Mouse (Mus musculus) erythroblast, embryonic 14.5 days (primary cell): Measurements from ENCODE around the gene Ncf2. TPM values are rescaled to one million over a fixed set of nuclear protein-coding genes. Genes with fewer than 3 reads are reported as not detected.

Experiments used
- H3K27me3 ChIP-seq: 2 replicates; pipeline ENCODE4 v1.6.1; 2012; ENCODE audit warnings: inconsistent platforms; ENCODE audit not compliant: control insufficient read depth
- H3K36me3 ChIP-seq: 2 replicates; pipeline ENCODE4 v1.6.1; 2012; ENCODE audit warnings: mild to moderate bottlenecking, inconsistent platforms; ENCODE audit not compliant: control insufficient read depth
- H3K4me1 ChIP-seq: 2 replicates; pipeline ENCODE4 v1.6.1; 2012; ENCODE audit warnings: inconsistent platforms; ENCODE audit not compliant: control insufficient read depth
- H3K4me3 ChIP-seq: replicated peaks from 2 replicates; pipeline ENCODE3; 2012; ENCODE audit warnings: moderate library complexity, mild to moderate bottlenecking, inconsistent platforms
- H3K9me3 ChIP-seq: 2 replicates; pipeline ENCODE4 v1.6.1; 2012; ENCODE audit warnings: low read length, inconsistent platforms, mixed read lengths; ENCODE audit not compliant: control insufficient read depth
- GATA1 ChIP-seq: IDR thresholded peaks from 2 replicates; pipeline ENCODE4 v1.6.1; 2012; ENCODE audit warnings: low read length, inconsistent platforms, mixed read lengths
- TAL1 ChIP-seq: IDR thresholded peaks from 3 replicates; pipeline ENCODE4 v1.6.1; 2012; ENCODE audit warnings: low read length, inconsistent platforms, mixed read lengths
- polyA plus RNA-seq: library from polyadenylated mRNA; stranded (reverse); fragments of >175 nt; gene quantifications from 2 replicates; pipeline ENCODE4 v1.2.3, GENCODE M21; 2012

Ncf2 gene
- polyA plus RNA-seq, 1 experiment: 0.05 TPM

DNA sequence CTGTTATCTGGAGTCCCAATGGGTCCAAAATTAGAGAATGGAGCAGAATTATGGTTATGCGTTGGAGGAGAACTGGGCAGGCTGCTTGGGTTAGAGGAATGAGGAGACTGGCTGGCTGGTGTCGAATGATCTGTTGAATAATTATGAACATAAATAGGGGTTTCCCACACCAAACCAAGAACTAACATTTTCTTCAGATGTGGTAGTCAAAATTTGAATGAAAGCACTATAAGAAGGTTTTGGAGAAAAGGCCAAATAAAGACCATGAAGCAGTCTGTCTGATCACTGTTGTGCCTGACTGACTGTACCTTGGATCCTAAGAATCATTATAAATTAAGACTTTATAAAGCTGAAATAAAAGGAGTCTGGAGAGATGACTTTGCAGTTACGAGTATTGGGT lies 40.3 kb downstream of the Ncf2 start:
- peaks cover 89% of the 10 kb centered on the region for H3K36me3 ChIP-seq

GRCm38 (mm10) chr1:152841057-152841456 lies 41.1 kb downstream of the Ncf2 start:
- Histone ChIP-seq H3K36me3 (peaks cover 92% of the 10 kb centered on the region), H3K9me3 (no peaks in the 10 kb centered on the region), H3K27me3 (no peaks in the 10 kb centered on the region), H3K4me1 (peaks cover 2% of the 10 kb centered on the region), H3K4me3 (no peak overlapping the region)
- TF ChIP-seq GATA1 (no peak), TAL1 (no peak)

More for the DNA sequence above, 40.3 kb downstream of the Ncf2 start:
- Histone ChIP-seq H3K4me1 (peaks cover 2% of the 10 kb centered on the region), H3K27me3 (no peaks in the 10 kb centered on the region), H3K4me3 (no peak overlapping the region), H3K9me3 (no peaks in the 10 kb centered on the region)
- no peak for TF ChIP-seq GATA1
- TF ChIP-seq TAL1: no peak

DNA sequence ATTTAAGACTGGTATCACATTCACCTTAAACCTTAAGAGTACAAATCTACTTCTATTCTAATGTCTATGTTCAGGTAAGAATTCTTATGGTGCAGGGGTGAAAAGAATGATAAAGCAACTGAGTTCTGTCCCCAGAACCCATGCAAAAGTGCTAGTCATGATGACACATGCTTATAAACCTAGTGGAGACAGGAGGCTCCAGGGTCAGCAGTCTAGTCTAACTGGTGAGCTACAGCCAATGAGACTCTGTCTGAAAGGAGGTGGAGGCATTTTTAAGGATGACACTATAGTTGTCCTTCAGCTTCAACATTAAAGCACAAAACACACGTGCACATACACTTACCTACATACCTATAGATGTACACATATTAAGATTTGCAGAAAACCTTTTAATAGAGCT lies 44.6 kb downstream of the Ncf2 start:
- H3K4me3 ChIP-seq: no peak overlapping the region
- no peak for TF ChIP-seq GATA1
- no peak for TF ChIP-seq TAL1
- no peaks in the 10 kb centered on the region for H3K9me3 ChIP-seq
- peaks cover 2% of the 10 kb centered on the region for H3K4me1 ChIP-seq
- no peaks in the 10 kb centered on the region for H3K27me3 ChIP-seq
- peaks cover 93% of the 10 kb centered on the region for H3K36me3 ChIP-seq

DNA sequence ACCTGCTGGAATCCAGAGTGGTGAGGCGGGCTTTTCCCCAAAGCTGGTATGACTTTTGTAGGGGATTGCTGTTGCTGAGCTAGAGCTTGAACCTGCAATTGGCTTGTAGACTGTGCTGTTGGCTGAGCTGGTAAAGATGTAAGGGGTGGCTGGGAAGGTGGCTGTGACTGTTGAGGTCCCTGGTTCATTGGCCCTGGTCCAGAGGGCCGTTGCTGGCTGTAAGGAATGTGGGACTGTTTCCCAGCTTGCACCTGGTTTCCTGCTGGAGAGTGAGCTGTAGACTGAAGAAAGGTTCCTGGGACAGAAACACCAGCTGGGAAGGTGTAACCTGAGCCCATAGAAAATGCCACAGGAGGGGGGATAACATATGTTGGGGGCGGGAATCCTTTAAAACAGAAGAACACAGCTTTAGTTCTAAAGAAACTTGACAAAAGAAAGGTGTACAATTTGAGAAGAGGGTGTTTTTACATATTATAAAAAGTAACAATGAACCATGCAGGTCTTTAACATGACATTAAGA lies 45.3 kb downstream of the Ncf2 start:
- Histone ChIP-seq H3K4me1 (peaks cover 2% of the 10 kb centered on the region), H3K27me3 (no peaks in the 10 kb centered on the region), H3K4me3 (no peak overlapping the region), H3K9me3 (no peaks in the 10 kb centered on the region), H3K36me3 (peaks cover 90% of the 10 kb centered on the region)
- TF ChIP-seq GATA1 (no peak), TAL1 (no peak)

DNA sequence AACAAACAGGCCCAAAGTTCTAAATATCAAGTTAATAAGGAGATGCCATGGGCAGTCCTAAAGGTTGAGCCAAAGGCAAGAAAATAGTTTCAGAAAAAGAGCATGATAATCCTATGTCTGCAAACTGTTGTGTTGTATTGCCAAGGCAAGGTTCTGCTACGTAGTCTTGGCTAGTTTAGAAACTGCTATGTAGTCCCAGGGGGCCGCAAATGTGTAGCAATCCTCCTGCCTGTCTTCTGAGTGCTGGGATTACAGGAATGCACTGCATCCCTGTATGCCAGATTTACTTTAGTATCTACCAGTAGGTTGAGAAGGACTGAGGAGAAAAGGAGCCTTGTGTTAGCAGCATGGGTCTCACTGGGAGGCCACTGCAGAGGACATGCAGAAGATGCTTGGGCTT lies 46.9 kb downstream of the Ncf2 start:
- TF ChIP-seq GATA1 (no peak), TAL1 (no peak)
- Histone ChIP-seq H3K36me3 (peaks cover 87% of the 10 kb centered on the region), H3K4me1 (peaks cover 2% of the 10 kb centered on the region)

GRCm38 (mm10) chr1:152869901-152870300 lies 69.9 kb downstream of the Ncf2 start:
- Histone ChIP-seq H3K27me3 (no peaks in the 10 kb centered on the region), H3K4me3 (no peak overlapping the region), H3K4me1 (no peaks in the 10 kb centered on the region; the same call in 1 of the 2 replicates), H3K9me3 (no peaks in the 10 kb centered on the region), H3K36me3 (peaks cover 47% of the 10 kb centered on the region)
- TF ChIP-seq GATA1 (no peak), TAL1 (no peak)

More for the DNA sequence above, 46.9 kb downstream of the Ncf2 start:
- Histone ChIP-seq H3K9me3 (no peaks in the 10 kb centered on the region), H3K27me3 (no peaks in the 10 kb centered on the region), H3K4me3 (no peak overlapping the region)

GRCm38 (mm10) chr1:152871031-152871430 lies 71.0 kb downstream of the Ncf2 start:
- Histone ChIP-seq H3K9me3 (no peaks in the 10 kb centered on the region), H3K27me3 (no peaks in the 10 kb centered on the region), H3K4me1 (no peaks in the 10 kb centered on the region; the same call in 1 of the 2 replicates), H3K4me3 (no peak overlapping the region), H3K36me3 (peaks cover 37% of the 10 kb centered on the region)
- TF ChIP-seq TAL1 (no peak), GATA1 (no peak)

Other genes starting within 250 kb of the Ncf2 start
- not detected in 2 replicates for gene Apobec4, start 49.6 kb upstream of the Ncf2 start, polyA plus RNA-seq
- 0.03 and 0.07 TPM in 2 replicates for gene Rgl1, start 33.8 kb upstream of the Ncf2 start, polyA plus RNA-seq
- gene Arpc5, start 33.7 kb upstream of the Ncf2 start, polyA plus RNA-seq: 16.9 and 23.0 TPM in 2 replicates
- gene Smg7, start 102.5 kb downstream of the Ncf2 start, polyA plus RNA-seq: 0.29 and 0.33 TPM in 2 replicates
- not detected in 2 replicates for gene Nmnat2, start 154.8 kb downstream of the Ncf2 start, polyA plus RNA-seq